Mouse (Mus musculus) adrenal gland, postnatal 36 days (tissue): ENCODE results near the gene Laptm5. TPM values are rescaled to one million over a fixed set of nuclear protein-coding genes. Genes with fewer than 3 reads are reported as not detected.

ENCODE experiments used
- DNase-seq, 2 experiments: peaks; one replicate each; pipeline ENCODE4 v3.0.0; 2021; ENCODE audit warnings: mixed read lengths in 1 of 2
- long read RNA-seq, 2 experiments: library from polyadenylated mRNA; stranded (forward); transcript quantifications; one replicate each; pipeline ENCODE4 v2.0.0; 2021; ENCODE audit warnings: borderline sequencing depth in 2 of 2
- total RNA-seq, 2 experiments: library from RNA; stranded (reverse); gene quantifications; 2 replicates each; pipeline ENCODE4 v1.2.3; 2021

The Laptm5 gene
- total RNA-seq: 10 to 100 TPM; 21.7 to 31.3 TPM
- long read RNA-seq, experiment 1, transcript Laptm5-207 (8 exons, 2,600 nt): major isoform, 5 of 13 reads
- long read RNA-seq, experiment 1, partial matches to known transcripts: 7 of 13 reads
- long read RNA-seq, experiment 1, other reads (novel, unspliced or antisense): 1 of 13 reads
- long read RNA-seq, experiment 2, transcript Laptm5-207 (8 exons, 2,600 nt): major isoform, 5 of 11 reads
- long read RNA-seq, experiment 2, partial matches to known transcripts: 1 of 11 reads
- long read RNA-seq, experiment 2, other reads (novel, unspliced or antisense): 5 of 11 reads

- DNase-seq: peak in 1 of 2 experiments; percentile 41
Measured at GRCm38 (mm10) chr4:130913077-130913476, at the start of gene Laptm5. Gene Laptm5 (plus strand): TSS chr4:130913125.

- DNase-seq: no peak
Measured at GRCm38 (mm10) chr4:130865460-130865859, 47.5 kb upstream of the Laptm5 start.

GRCm38 (mm10) chr4:130865901-130866371 lies 47.0 kb upstream of the Laptm5 start:
- no peak for DNase-seq

GRCm38 (mm10) chr4:130867940-130868339 lies 45.0 kb upstream of the Laptm5 start:
- DNase-seq: no peak

GRCm38 (mm10) chr4:130868803-130869202 lies 44.1 kb upstream of the Laptm5 start:
- no peak for DNase-seq

GRCm38 (mm10) chr4:130872414-130872813 lies 40.5 kb upstream of the Laptm5 start:
- no peak for DNase-seq

- DNase-seq: no peak
Measured at GRCm38 (mm10) chr4:130873440-130873839, 39.5 kb upstream of the Laptm5 start.

GRCm38 (mm10) chr4:130874601-130875000 lies 38.3 kb upstream of the Laptm5 start:
- DNase-seq: peak; percentile 87 to 93

- DNase-seq: peak; percentile 79 to 83
Measured at GRCm38 (mm10) chr4:130876016-130876726, 36.8 kb upstream of the Laptm5 start.

GRCm38 (mm10) chr4:130878273-130879047 lies 34.5 kb upstream of the Laptm5 start:
- DNase-seq: peak; percentile 91 to 93

GRCm38 (mm10) chr4:130879048-130879384 lies 33.9 kb upstream of the Laptm5 start:
- DNase-seq: no peak

GRCm38 (mm10) chr4:130881336-130881735 lies 31.6 kb upstream of the Laptm5 start:
- DNase-seq: no peak

GRCm38 (mm10) chr4:130882762-130883161 lies 30.2 kb upstream of the Laptm5 start:
- peak; percentile 27 to 30 for DNase-seq

GRCm38 (mm10) chr4:130883820-130884533 lies 28.9 kb upstream of the Laptm5 start:
- DNase-seq: no peak

- no peak for DNase-seq
Measured at GRCm38 (mm10) chr4:130887148-130887745, 25.7 kb upstream of the Laptm5 start.

GRCm38 (mm10) chr4:130889777-130890510 lies 23.0 kb upstream of the Laptm5 start:
- no peak for DNase-seq

- no peak for DNase-seq
Measured at GRCm38 (mm10) chr4:130890511-130890840, 22.4 kb upstream of the Laptm5 start.

GRCm38 (mm10) chr4:130892001-130892587 lies 20.8 kb upstream of the Laptm5 start:
- DNase-seq: peak; percentile 81 to 83

- no peak for DNase-seq
Measured at GRCm38 (mm10) chr4:130893688-130894087, 19.2 kb upstream of the Laptm5 start.

GRCm38 (mm10) chr4:130895701-130896100 lies 17.2 kb upstream of the Laptm5 start:
- DNase-seq: no peak

GRCm38 (mm10) chr4:130896372-130896771 lies 16.6 kb upstream of the Laptm5 start:
- peak in 1 of 2 experiments; percentile 48 for DNase-seq
